Comparison of ENCODE assay signal across 17 mouse cellular contexts in genomic region chr5:93234605-93235004, GRCm38 (mm10). TPM values are rescaled to one million over a fixed set of nuclear protein-coding genes. Genes with fewer than 3 reads are reported as not detected.
"Had no signal": no experiment of that assay in that cellular context is flagged by ENCODE, and none has a peak within 500 bp of the region (broad histone marks: within the 10 kb centered on the region; RNA-seq: fewer than 3 reads in every experiment).

No protein-coding gene starts in this region.

- H3K9ac ChIP-seq: limb, embryonic 13.5 days; liver, embryonic 13.5 days; stomach, embryonic 15.5 days had no signal

- H3K9me3 ChIP-seq: limb, embryonic 10.5 days; limb, embryonic 13.5 days; liver, embryonic 13.5 days; stomach, embryonic 15.5 days had no signal

- H3K36me3 ChIP-seq: limb, embryonic 10.5 days; limb, embryonic 13.5 days; liver, embryonic 13.5 days; stomach, embryonic 15.5 days had no signal

- H3K4me3 ChIP-seq: limb, embryonic 10.5 days; limb, embryonic 13.5 days; liver, embryonic 13.5 days; stomach, embryonic 15.5 days had no signal

- DNase-seq: kidney, adult 2 months; kidney, postnatal 25 days; liver, embryonic 13.5 days; lung, adult 2 months; lung, postnatal 14 days; lung, postnatal 4 days; midbrain, embryonic 14.5 days; thymus, postnatal 36 days had no signal

- H3K27me3 ChIP-seq: limb, embryonic 13.5 days; liver, embryonic 13.5 days; stomach, embryonic 15.5 days had no signal

- H3K27ac ChIP-seq: kidney, postnatal 0 days; limb, embryonic 10.5 days; limb, embryonic 13.5 days; liver, embryonic 13.5 days; stomach, embryonic 15.5 days had no signal

- H3K4me1 ChIP-seq: limb, embryonic 10.5 days; stomach, embryonic 15.5 days had no signal

- H3K4me2 ChIP-seq: limb, embryonic 13.5 days; liver, embryonic 13.5 days; midbrain, embryonic 11.5 days; stomach, embryonic 15.5 days had no signal

RNA-seq across cellular contexts. Expression of gene 2010109A12Rik, which starts 28.3 kb away (rescaled TPM):
- total RNA-seq: midbrain, postnatal 0 days had no signal
- polyA plus RNA-seq: large intestine, adult 2 months; liver, adult 2 months; lung, adult 2 months; small intestine, adult 2 months had no signal
